Mouse (Mus musculus): ENCODE measurements around the gene Aldh1a7. TPM values are rescaled to one million over a fixed set of nuclear protein-coding genes. Genes with fewer than 3 reads are reported as not detected.
A peak's percentile ranks its signal among the peaks of the same experiment; 100 is the strongest.

The Aldh1a7 gene
- 1 to 10 TPM in 1 of 2 experiments, under 1 TPM in 1; 0.12 to 1.9 TPM for total RNA-seq (2021)
- long read RNA-seq, experiment 1 = 0 reads
- long read RNA-seq, experiment 2 = 0 reads

- peak in 1 of 2 experiments; percentile 1 for DNase-seq
Measured at GRCm38 (mm10) chr19:20727381-20727780, at the start of gene Aldh1a7. Gene Aldh1a7, minus strand, starts transcription at chr19:20727562.

- no peak for DNase-seq
Measured at GRCm38 (mm10) chr19:20775681-20776080, 48.3 kb upstream of the Aldh1a7 start.

GRCm38 (mm10) chr19:20773941-20774340 is 46.6 kb upstream of the Aldh1a7 start:
- DNase-seq = no peak

DNA sequence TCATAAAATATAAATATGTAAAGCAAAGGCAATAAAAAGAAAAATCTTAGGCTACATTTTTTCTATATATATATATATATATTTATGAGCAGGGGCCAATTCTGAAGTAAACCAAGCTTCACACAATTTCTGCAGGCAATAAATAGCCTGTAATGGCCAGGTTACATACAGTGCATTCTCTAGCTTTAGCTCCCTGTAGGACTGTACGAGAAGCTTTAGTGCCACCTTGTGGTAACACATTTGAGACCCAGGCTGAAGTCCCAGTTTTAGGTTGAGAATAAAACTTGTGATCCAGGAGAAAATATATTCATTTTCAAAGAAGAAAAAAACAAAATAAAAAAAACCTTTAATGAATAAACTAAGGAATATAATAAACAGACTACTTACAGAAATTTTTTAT is 36.9 kb upstream of the Aldh1a7 start:
- peak; percentile 14 to 42 for DNase-seq

DNA sequence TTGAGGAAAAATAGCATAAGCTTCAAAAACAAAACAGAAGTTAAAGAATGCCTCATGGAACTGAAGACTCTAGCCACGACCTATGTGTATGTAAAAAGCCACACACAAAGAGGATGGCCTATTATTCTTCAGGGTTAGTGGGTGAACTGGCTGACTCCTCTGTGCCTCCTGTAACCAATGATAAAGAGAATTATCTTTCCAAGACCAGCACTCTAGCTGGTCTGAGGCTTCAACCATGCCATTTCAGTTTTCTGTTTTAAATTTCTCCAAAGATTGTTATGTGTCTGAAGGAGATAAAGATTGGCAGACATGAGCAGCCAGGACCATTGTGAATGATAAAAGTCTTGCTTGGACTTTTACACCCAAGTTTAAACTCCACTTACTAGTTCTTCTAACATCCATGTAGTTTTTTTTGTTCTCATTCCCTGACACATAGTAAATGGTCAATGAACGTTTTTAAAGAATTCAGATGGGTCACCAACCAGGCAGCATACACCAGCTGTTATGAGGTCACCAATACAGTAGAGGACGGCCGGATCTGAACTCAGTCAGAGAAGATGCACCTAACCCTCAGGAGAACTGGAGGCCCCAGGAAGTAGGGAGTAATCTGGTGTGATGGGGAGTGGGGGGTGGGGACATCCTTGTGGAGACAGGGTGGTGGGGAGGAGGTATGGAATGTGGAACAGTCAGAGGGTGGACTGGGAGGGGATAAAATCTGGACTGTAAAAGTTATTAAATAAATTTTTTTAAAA is 34.5 kb upstream of the Aldh1a7 start:
- no peak for DNase-seq

GRCm38 (mm10) chr19:20761119-20761518 is 33.8 kb upstream of the Aldh1a7 start:
- no peak for DNase-seq

DNA sequence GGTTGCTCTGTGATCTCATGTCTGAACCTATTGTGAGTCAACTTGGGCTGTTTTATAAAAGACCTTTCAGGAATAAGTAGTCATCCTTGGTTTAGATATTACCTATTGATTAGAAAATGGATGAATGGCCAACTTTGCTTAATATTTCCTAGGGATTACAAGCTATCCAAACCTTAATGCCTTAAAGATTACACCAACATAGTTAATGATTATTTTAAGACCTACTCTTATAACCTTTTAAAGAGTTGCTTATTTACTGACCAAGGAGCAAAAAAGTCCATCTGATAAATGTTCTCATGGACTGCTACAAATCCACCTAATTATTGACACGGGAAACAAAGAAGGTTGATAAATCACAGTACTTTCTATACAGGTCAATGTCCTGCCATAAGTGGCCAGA is 17.3 kb upstream of the Aldh1a7 start:
- DNase-seq = no peak

DNA sequence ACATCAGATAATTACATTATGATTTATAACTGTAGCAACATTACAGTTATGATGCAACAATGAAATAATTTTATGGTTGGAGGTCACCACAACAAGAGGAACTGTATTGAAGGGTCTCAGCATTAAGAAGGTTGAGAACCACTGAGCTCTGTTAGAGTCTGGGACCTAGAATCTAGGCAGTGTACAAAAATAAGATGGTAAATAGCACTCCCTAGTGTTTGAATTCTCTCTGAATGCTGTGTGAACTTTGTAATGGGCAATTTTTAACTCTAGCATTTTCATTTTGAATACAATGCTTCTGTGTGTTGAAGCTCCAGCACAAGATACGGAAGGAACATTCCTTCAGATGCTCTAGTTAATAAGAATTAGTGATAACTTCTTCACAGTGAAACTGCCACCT is 916 bp upstream of the Aldh1a7 start:
- no peak for DNase-seq

- DNase-seq = no peak
Measured at GRCm38 (mm10) chr19:20722913-20723312, 4.4 kb downstream of the Aldh1a7 start.

DNA sequence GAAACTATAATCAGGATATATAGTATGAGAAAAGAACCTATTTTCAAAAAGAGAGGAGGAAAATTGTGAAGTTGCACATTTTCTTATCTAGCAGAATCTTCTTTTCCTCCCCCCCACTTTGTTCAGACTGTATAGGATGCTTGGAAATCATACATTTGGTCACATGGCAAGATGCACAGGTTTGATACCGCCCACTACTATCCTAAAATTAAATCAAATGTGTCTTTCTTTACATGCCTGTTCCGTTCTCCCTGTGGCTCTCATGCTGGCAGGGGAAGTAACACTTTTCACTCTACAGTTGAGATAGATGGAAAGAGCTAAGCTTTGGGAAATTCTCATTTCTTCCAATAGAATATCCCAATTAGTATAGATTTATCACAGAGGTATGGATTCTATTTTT is 7.1 kb downstream of the Aldh1a7 start:
- no peak for DNase-seq

GRCm38 (mm10) chr19:20715617-20716016 is 11.7 kb downstream of the Aldh1a7 start:
- no peak for DNase-seq

DNA sequence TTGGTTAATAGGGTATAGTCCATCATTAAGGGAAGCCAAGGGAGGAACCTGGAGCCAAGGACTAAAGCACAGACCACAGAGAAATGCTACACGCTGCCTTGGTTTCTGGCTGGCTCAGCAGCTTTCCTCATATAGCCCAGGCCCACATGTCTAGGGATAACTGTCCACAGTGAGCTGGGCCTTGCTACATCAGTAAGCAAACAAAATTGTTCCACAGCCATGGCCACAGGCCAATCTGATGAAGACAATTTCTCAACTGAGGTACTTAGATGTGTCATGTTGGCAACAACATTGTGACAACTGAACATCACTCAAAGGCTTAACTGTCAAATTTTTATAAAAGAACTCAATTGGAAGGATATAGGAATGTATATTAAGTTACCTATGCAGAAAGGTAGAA is 12.3 kb downstream of the Aldh1a7 start:
- no peak for DNase-seq

DNA sequence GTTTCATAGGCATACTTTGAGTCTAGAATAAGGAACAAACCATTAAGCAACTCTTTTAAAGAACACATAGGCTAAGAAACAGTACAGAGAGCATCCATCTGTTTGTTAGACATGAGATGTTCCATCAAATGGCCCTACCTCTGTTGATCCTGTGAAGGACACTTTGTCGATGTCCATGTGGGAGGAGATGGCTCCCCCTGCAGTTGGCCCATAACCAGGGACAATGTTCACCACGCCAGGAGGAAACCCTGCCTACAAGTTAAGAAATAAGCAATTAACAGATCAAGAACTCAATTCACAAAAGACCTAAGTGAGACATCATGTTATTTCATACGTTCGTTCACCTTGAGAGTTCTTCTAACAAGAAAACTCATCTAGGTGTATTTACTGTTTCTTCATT is 12.8 kb downstream of the Aldh1a7 start:
- no peak for DNase-seq

GRCm38 (mm10) chr19:20707159-20707558 is 20.2 kb downstream of the Aldh1a7 start:
- DNase-seq = no peak

GRCm38 (mm10) chr19:20706747-20707146 is 20.6 kb downstream of the Aldh1a7 start:
- DNase-seq = no peak

DNA sequence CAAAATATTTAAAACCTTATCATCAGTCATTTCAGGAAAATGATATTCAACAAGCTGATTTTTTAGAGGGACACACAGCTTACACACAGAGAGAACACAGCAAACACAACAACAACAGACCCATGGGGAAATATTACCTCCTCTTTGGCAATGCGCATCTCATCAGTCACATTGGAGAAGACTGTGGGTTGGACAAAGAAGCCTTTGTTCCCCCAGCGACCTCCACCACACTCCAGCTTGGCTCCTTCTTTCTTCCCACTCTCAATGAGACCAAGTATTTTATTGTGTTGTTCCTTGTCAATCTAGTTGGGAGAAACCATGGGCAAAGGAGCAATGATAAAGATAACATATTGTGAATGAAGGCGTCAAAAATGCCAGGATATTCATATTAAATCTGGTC is 25.3 kb downstream of the Aldh1a7 start:
- DNase-seq = no peak

- DNase-seq = no peak
Measured at GRCm38 (mm10) chr19:20677697-20678355, 49.5 kb downstream of the Aldh1a7 start.

GRCm38 (mm10) chr19:20654141-20654873 is 73.1 kb downstream of the Aldh1a7 start:
- no peak for DNase-seq

GRCm38 (mm10) chr19:20653082-20653676 is 74.2 kb downstream of the Aldh1a7 start:
- DNase-seq = no peak

GRCm38 (mm10) chr19:20650008-20650407 is 77.4 kb downstream of the Aldh1a7 start:
- DNase-seq = no peak

GRCm38 (mm10) chr19:20647496-20647895 is 79.9 kb downstream of the Aldh1a7 start:
- DNase-seq = peak; percentile 13 to 34

- no peak for DNase-seq
Measured at GRCm38 (mm10) chr19:20644346-20644745, 83.0 kb downstream of the Aldh1a7 start.
